Mouse (Mus musculus) left cerebral cortex, adult 9 months (tissue): ENCODE results near the gene Rasal3.

Experiments
- DNase-seq, 2 experiments: peaks; one replicate each; pipeline ENCODE4 v3.0.0; 2022; ENCODE audit warnings: low spot score in 2 of 2

Gene Rasal3

DNA sequence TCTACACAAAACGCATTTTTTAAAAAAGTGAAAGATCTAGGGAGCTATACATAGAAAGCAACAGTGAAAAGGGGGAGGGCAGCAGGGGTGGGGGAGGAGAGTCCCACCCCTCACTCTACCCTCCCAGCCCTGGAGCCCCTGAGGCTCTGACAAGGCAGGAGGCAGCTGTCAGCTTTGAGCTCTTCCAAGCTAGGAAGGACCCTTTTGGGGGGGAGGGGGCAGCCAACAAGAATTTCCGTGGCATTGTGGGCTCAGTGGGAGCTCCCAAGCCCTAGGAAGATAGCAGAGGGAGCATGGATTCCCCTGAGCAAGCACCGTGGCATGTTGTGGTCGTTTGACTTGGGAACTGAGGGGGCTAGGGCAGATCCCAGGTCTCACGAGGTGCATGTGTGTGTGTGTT lies 49.2 kb downstream of the Rasal3 start:
- DNase-seq, result no peak

- DNase-seq, result peak; percentile 52 to 75
Observed at GRCm38 (mm10) chr17:32353696-32354095, 49.7 kb downstream of the Rasal3 start.

- no peak for DNase-seq
Observed at GRCm38 (mm10) chr17:32351726-32352125, 51.7 kb downstream of the Rasal3 start.

DNA sequence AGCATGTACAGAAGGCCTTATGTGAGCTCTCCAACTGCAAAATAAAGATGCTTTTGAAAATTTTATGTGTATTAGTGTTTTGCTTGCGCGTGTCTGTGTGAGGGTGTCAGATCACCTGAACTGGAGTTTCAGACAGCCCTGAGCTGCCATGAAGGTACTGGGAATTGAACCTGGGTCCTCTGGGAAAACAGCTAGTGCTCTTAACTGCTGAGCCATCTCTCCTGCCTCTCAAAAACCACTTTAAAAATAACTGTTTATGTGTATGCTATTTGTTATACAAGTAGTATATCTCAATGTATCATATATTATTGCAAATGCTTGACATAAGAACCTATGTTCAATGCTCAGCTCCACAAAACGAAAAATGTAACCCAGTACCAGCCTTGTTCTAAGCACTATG lies 52.1 kb downstream of the Rasal3 start:
- DNase-seq, result no peak

DNA sequence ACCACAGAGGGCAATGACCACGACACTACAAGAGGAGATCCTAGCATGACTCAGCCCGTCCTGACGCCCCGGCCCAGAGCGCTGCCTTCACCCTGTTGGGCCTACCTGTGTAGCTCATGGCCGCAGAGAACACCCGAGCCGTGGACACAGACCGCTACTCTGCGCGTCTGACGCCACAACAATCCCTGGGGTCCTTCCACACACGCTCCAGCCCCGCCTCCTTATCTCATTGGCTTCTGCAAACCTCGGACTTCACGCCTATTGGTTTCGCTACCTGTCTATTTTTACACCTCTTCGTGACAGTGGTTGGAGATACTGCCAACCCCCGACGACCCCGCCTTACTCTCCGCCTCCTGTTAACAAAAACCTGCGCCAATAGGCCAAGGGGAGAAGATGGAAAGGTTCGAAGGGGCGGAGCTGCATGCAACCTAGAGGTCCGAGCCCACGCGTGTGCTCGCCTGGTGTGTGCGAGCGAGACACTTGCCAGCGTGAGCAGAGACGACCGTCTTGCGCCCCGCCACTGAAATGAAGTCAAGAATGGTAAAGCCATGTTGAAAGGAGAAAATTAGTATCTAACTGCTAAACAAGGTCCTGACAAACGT lies 52.9 kb downstream of the Rasal3 start, which contains the start of gene Akap8l:
Gene Akap8l, minus strand, starts transcription at position 226 of the 602 bp plus-strand sequence.
- DNase-seq, result peak; percentile 98 to 99

DNA sequence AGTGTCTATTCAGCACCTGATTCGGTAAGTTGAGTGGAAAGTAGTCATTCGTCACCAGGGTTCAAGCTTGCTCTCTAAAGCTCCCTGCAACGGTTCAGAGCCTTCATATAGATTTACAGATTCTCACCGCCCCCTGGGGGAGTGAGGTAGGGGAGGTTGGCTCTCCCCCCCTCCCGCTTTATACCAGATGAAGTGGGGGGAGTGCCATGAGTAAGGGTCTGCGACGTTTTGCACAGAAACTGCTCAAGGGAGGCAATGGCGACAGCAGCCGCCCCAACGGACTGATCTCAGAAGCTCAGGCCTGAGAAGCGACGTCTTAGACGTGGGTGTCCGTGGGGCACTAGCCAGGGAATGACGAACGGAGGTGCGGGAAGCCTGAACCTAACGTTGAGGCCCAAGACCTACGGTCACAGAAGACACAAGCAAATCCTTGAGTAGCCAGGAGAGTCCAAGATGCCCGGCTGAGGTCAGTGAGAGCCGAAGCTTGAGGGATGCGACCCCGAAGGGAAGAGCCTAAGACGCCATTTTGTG lies 53.5 kb downstream of the Rasal3 start:
- no peak for DNase-seq

- DNase-seq, result peak; percentile 46 to 54
Observed at GRCm38 (mm10) chr17:32349037-32349732, 54.2 kb downstream of the Rasal3 start.

DNA sequence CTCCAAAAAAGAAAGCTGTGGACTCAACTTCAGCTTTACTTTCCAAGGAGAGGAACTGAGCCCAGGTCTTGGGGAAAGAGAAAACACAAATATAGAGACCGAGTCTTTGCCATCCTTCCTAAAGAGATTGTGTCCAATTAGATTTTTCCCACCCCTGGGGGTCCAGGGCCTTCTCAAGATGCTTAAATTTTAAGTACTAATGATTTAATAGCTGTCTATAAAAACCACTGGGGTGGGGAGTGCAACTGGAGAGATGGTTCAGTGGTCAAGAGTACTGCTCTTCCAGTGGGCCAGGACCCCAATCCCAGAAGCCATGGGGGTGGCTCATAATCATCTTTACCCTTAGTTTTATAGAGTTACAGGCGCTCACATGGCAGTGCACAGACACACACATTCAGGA lies 55.0 kb downstream of the Rasal3 start:
- no peak for DNase-seq

DNA sequence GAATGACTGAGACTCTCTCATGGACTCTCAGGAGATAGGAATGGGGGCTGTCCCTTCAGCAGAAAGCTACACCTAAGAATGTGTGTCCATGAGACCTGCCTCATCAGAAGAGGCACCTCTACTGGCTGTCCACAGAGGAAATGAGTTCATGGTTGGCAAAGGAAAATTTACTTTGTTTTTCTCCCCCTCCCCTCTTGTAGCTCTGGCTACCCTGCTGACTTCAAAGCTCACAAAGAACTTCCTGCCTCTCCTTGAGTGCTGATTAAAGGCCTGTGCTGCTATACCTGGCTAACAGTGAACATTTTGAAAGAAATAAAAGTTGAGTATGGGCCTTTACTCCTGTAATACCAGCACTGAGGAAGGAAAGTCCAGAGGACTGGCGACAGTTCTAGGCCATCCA lies 62.3 kb downstream of the Rasal3 start:
- DNase-seq, result no peak
